Mouse (Mus musculus): ENCODE data around the gene Olfr1141. TPM values are rescaled to one million over a fixed set of nuclear protein-coding genes. Genes with fewer than 3 reads are reported as not detected.

Gene Olfr1141
- not detected in 2 replicates for polyA plus RNA-seq (2012; rRNA removed)

DNA sequence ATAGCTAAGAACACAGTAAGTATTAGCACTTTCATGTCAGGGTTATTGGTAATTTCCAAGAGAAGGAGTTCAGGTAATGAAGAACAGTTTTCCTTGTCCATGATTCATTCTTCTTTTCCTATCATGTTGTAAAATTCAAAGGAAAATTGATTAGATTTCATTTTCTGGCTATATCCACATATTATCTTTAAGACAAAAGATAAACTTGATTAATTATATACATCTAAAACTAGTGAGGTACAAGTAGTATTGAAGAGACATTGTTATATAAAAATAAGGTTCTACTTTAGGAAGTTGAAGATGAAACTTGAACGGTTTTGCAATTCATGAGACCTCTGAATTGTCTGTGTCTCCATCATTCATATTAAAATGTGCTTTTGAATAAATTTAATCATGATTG lies at the start of gene Olfr1141:
Gene Olfr1141 (minus strand): TSS at position 101 of the 400 bp plus-strand sequence.
- no peak for DNase-seq (ENCODE audit: low spot score)

- no peak for DNase-seq (ENCODE audit: low spot score)
Observed at GRCm38 (mm10) chr2:87800292-87800691, 46.5 kb upstream of the Olfr1141 start, which contains the start of gene Olfr1143. Olfr1143 (plus strand) TSS chr2:87800592.

DNA sequence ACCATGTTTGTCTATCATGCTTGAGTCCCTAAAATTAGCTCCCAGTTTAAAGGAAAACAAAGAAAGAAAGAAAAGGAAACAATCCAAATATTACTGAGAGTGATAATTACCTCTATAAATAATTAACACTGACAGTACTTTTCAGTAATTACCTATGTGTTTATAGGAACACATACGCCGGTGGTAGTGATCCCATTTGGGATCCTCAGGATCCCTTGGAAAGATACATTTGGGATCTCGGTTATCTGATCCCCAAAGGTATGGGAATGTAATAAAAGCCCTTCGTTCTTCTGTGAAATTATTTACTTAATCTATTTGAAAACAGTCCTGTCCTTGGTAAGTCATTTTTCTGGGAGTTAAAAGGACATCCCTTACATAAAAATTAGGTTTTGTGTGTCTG lies 25.4 kb upstream of the Olfr1141 start, which contains the start of gene Olfr152:
Gene Olfr152 (plus strand): TSS at position 301 of the 400 bp plus-strand sequence.
- no peak for DNase-seq (ENCODE audit: low spot score)

GRCm38 (mm10) chr2:87776143-87776542 lies 22.4 kb upstream of the Olfr1141 start:
- DNase-seq (ENCODE audit: low spot score) = no peak

GRCm38 (mm10) chr2:87743452-87743851 lies 10.3 kb downstream of the Olfr1141 start, which contains the start of gene Olfr1140:
Olfr1140 (plus strand) TSS chr2:87743752.
- no peak for DNase-seq (ENCODE audit: low spot score)

DNA sequence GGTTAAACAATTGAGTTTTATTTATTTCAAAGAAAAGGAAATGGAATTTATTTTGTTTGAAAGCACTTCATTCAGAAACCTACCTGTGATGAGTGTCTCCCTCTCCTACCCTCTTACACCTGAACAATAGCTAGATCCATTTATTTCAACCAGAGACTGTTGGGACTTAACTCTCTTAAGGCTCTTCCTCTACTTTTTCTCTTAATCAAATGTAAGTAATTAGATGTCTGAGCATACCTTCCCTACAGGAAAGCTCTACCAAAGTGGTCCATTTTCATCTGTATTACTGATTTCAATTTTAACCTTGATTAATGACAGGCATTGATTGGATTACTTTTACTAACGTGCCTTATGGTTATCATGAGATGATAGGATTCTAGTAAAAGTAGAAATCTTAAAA lies 13.9 kb downstream of the Olfr1141 start, which contains the start of gene Olfr1138:
Gene Olfr1138 (minus strand): TSS at position 101 of the 400 bp plus-strand sequence.
- no peak for DNase-seq (ENCODE audit: low spot score)

DNA sequence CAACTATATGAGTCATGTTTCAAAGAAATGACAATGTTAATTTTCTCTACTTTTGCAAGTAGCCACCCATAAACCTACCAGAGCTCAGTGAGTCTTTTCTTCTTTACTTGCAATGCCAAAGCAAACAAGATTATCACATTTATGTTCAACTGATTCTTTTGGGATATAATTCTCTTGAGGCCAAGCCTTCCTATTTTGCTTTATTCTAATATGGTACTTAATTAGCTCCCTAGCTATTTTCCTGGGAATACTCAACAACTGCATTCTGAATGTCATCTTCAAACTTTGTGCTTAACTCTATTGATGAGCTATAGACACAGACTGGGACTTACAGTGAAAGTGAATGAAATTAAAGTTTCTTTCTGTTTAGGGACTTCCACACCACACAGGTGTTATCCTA lies 40.7 kb downstream of the Olfr1141 start, which contains the start of gene Olfr1137:
Gene Olfr1137 (minus strand): TSS at position 101 of the 400 bp plus-strand sequence.
- no peak for DNase-seq (ENCODE audit: low spot score)

Other genes starting within 250 kb of the Olfr1141 start
- not detected in 2 replicates for gene Pramel6, start 247.4 kb downstream of the Olfr1141 start, polyA plus RNA-seq (2012; rRNA removed)
- not detected in 2 replicates for gene Olfr153, start 222.2 kb downstream of the Olfr1141 start, polyA plus RNA-seq (2012; rRNA removed)
- not detected in 2 replicates for gene Olfr1128, start 208.4 kb downstream of the Olfr1141 start, polyA plus RNA-seq (2012; rRNA removed)
- not detected in 2 replicates for gene Olfr1129, start 180.1 kb downstream of the Olfr1141 start, polyA plus RNA-seq (2012; rRNA removed)
- gene Olfr1130, start 147.8 kb downstream of the Olfr1141 start, polyA plus RNA-seq (2012; rRNA removed) = not detected in 2 replicates
- not detected in 2 replicates for gene Olfr1131, start 126.9 kb downstream of the Olfr1141 start, polyA plus RNA-seq (2012; rRNA removed)
- gene Olfr1132, start 116.5 kb downstream of the Olfr1141 start, polyA plus RNA-seq (2012; rRNA removed) = not detected in 2 replicates
- gene Olfr1133, start 106.6 kb downstream of the Olfr1141 start, polyA plus RNA-seq (2012; rRNA removed) = not detected in 2 replicates
- gene Olfr1134, start 95.5 kb downstream of the Olfr1141 start, polyA plus RNA-seq (2012; rRNA removed) = not detected in 2 replicates
- not detected in 2 replicates for gene Olfr1135, start 80.3 kb downstream of the Olfr1141 start, polyA plus RNA-seq (2012; rRNA removed)
- not detected in 2 replicates for gene Olfr1136, start 60.0 kb downstream of the Olfr1141 start, polyA plus RNA-seq (2012; rRNA removed)
- not detected in 2 replicates for gene Olfr1137, start 40.8 kb downstream of the Olfr1141 start, polyA plus RNA-seq (2012; rRNA removed)
- not detected in 2 replicates for gene Olfr1138, start 14.0 kb downstream of the Olfr1141 start, polyA plus RNA-seq (2012; rRNA removed)
- gene Olfr1140, start 10.2 kb downstream of the Olfr1141 start, polyA plus RNA-seq (2012; rRNA removed) = not detected in 2 replicates
- gene Olfr152, start 25.5 kb upstream of the Olfr1141 start, polyA plus RNA-seq (2012; rRNA removed) = not detected in 2 replicates
- gene Olfr1143, start 46.6 kb upstream of the Olfr1141 start, polyA plus RNA-seq (2012; rRNA removed) = not detected in 2 replicates
- not detected in 2 replicates for gene Olfr1145, start 55.8 kb upstream of the Olfr1141 start, polyA plus RNA-seq (2012; rRNA removed)
- gene Olfr1148, start 76.5 kb upstream of the Olfr1141 start, polyA plus RNA-seq (2012; rRNA removed) = not detected in 2 replicates
- not detected in 2 replicates for gene Olfr1150-ps1, start 90.0 kb upstream of the Olfr1141 start, polyA plus RNA-seq (2012; rRNA removed)
- gene Olfr1151, start 101.9 kb upstream of the Olfr1141 start, polyA plus RNA-seq (2012; rRNA removed) = not detected in 2 replicates
- not detected in 2 replicates for gene Olfr1152, start 112.5 kb upstream of the Olfr1141 start, polyA plus RNA-seq (2012; rRNA removed)
- gene Olfr1153, start 141.0 kb upstream of the Olfr1141 start, polyA plus RNA-seq (2012; rRNA removed) = not detected in 2 replicates
- not detected in 2 replicates for gene Olfr1154, start 151.2 kb upstream of the Olfr1141 start, polyA plus RNA-seq (2012; rRNA removed)
- not detected in 2 replicates for gene Olfr1155, start 191.1 kb upstream of the Olfr1141 start, polyA plus RNA-seq (2012; rRNA removed)
- gene Olfr1156, start 199.1 kb upstream of the Olfr1141 start, polyA plus RNA-seq (2012; rRNA removed) = not detected in 2 replicates
- gene Olfr1157, start 214.3 kb upstream of the Olfr1141 start, polyA plus RNA-seq (2012; rRNA removed) = not detected in 2 replicates
- not detected in 2 replicates for gene Olfr74, start 220.7 kb upstream of the Olfr1141 start, polyA plus RNA-seq (2012; rRNA removed)
- gene Olfr1158, start 236.1 kb upstream of the Olfr1141 start, polyA plus RNA-seq (2012; rRNA removed) = not detected in 2 replicates